Mouse (Mus musculus): ENCODE results near the gene Apoo.
"Not testable (repeated sequence)": the region's sequence is repeated elsewhere in the genome, so short reads cannot be mapped to it uniquely, and the experiment has no call there.

- TF ChIP-seq CTCF (IDR thresholded peaks at IDR 0.05; ENCODE audit: low read depth, low read length); POLR2A (IDR thresholded peaks at IDR 0.05; ENCODE audit: borderline replicate concordance, low read depth, low read length): not testable (repeated sequence)
Measured at GRCm38 (mm10) chrX:94343638-94344037, 23.3 kb upstream of the Apoo start.
